Mouse (Mus musculus) liver, adult 2 months (tissue): ENCODE measurements around the gene Rdh9.

Experiments
- CTCF ChIP-seq: fragments of 200-500 bp; IDR thresholded peaks from 2 replicates; pipeline ENCODE4 v1.5.1; 2011; ENCODE audit warnings: low read depth, low read length, control low read depth
- POLR2A ChIP-seq: fragments of 200-500 bp; IDR thresholded peaks from 2 replicates; pipeline ENCODE4 v1.6.1; 2011; ENCODE audit warnings: low read length, control low read depth; ENCODE audit not compliant: insufficient read depth; ENCODE audit errors: extremely low read depth

DNA sequence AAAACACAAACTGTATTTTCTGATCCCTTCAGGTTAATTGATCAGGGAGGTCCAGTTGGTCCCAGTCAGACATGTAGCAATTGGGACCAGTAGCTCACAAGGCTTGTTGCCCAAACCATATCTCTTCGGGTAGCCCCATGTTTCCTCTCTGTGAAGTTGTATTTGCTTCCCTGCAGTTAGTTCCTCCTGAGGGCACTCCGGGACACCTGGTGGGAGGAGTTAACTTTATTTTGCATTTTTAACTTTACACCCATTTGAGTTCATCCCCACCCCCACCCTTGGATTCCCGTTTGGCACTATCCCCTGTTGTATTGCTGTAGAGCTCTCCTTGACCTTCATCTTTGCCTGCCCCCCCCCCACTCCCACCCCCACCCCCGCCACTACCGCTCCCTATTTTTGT is 30.3 kb upstream of the Rdh9 start:
- TF ChIP-seq CTCF: no peak
- TF ChIP-seq POLR2A: no peak
